Mouse (Mus musculus) testis, postnatal 10 days (tissue): ENCODE measurements at regions not wholly inside any gene's neighbourhood (a gene's known extent, or its start where the extent isn't known, plus 50 kb on each side); places are given as distances from the start of the nearest gene placed in this dataset.
A peak's percentile ranks its signal among the peaks of the same experiment; 100 is the strongest.

Source experiments
- DNase-seq: peaks from one replicate; pipeline ENCODE4 v3.0.0; 2021; ENCODE audit warnings: low spot score

GRCm38 (mm10) chr16:92969036-92969435, 143.1 kb upstream of the Runx1 start:
- no peak for DNase-seq

GRCm38 (mm10) chr16:92966069-92966866, 140.3 kb upstream of the Runx1 start:
- no peak for DNase-seq

GRCm38 (mm10) chr16:92965651-92966050, 139.7 kb upstream of the Runx1 start:
- DNase-seq, result no peak

GRCm38 (mm10) chr16:92963582-92963981, 137.6 kb upstream of the Runx1 start:
- DNase-seq, result no peak

GRCm38 (mm10) chr16:92961361-92961760, 135.4 kb upstream of the Runx1 start:
- DNase-seq, result no peak

- no peak for DNase-seq
Measured at GRCm38 (mm10) chr16:92960740-92961139, 134.8 kb upstream of the Runx1 start.

GRCm38 (mm10) chr16:92958967-92959366, 133.0 kb upstream of the Runx1 start:
- DNase-seq, result no peak

GRCm38 (mm10) chr16:92958146-92958545, 132.2 kb upstream of the Runx1 start:
- DNase-seq, result peak; percentile 59

- no peak for DNase-seq
Measured at GRCm38 (mm10) chr16:92955508-92955907, 129.6 kb upstream of the Runx1 start.

- no peak for DNase-seq
Measured at GRCm38 (mm10) chr16:92955087-92955486, 129.1 kb upstream of the Runx1 start.

- DNase-seq, result peak; percentile 58
Measured at GRCm38 (mm10) chr16:92953936-92954654, 128.1 kb upstream of the Runx1 start.

GRCm38 (mm10) chr16:92952336-92953097, 126.6 kb upstream of the Runx1 start:
- DNase-seq, result no peak

- DNase-seq, result no peak
Measured at GRCm38 (mm10) chr16:92951516-92951915, 125.6 kb upstream of the Runx1 start.

- DNase-seq, result no peak
Measured at GRCm38 (mm10) chr16:92948494-92948893, 122.5 kb upstream of the Runx1 start.

GRCm38 (mm10) chr16:92946554-92946953, 120.6 kb upstream of the Runx1 start:
- no peak for DNase-seq

- DNase-seq, result no peak
Measured at GRCm38 (mm10) chr16:92943901-92944300, 118.0 kb upstream of the Runx1 start.

- DNase-seq, result no peak
Measured at GRCm38 (mm10) chr16:92939618-92940017, 113.7 kb upstream of the Runx1 start.

GRCm38 (mm10) chr16:92935848-92936535, 110.0 kb upstream of the Runx1 start:
- DNase-seq, result no peak

GRCm38 (mm10) chr16:92930103-92930502, 104.2 kb upstream of the Runx1 start:
- no peak for DNase-seq

GRCm38 (mm10) chr16:92928201-92928600, 102.3 kb upstream of the Runx1 start:
- DNase-seq, result no peak

- DNase-seq, result no peak
Measured at GRCm38 (mm10) chr16:92927662-92928061, 101.7 kb upstream of the Runx1 start.

- no peak for DNase-seq
Measured at GRCm38 (mm10) chr16:92926853-92927252, 100.9 kb upstream of the Runx1 start.
